Mouse (Mus musculus): ENCODE results near the gene Map2k6.

DNA sequence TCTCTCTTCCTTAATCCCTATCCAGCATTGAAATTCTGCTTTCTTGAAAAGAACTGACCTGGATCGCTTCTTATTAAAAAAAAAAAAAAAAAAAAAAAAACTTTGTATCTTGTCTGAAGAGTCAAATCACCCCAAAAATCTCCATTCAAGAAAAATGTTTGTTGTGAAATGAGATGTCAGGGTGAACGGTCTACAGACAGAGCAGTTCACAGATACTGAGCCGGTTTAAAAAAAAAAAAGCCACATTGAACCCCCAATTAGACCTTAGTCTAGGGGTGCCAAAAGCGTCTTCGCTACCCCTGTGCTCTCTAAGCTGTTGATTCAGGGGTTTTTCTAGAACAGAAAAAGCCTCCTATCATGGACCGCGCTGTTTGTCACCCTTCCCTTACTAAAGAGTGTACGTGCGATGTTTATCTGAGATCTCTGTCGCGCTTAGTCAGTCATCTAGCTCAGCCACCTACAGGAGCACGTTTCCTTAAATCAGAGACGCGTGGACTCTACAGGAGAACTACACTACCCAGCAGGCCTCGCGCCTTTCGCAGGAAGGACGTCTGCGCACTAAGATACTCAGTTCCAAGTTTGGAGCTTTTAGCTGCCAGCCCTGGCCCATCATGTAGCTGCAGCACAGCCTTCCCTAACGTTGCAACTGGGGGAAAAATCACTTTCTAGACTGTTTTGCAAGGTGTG, at the start of gene Map2k6:
- TF ChIP-seq POLR2A (IDR thresholded peaks at IDR 0.05; ENCODE audit: insufficient read depth, low read depth, low read length) (no peak), CTCF (IDR thresholded peaks at IDR 0.05; ENCODE audit: insufficient read depth, low read depth, low read length) (no peak)
